Mouse (Mus musculus): ENCODE data around the gene Gabarapl2. TPM values are rescaled to one million over a fixed set of nuclear protein-coding genes. Genes with fewer than 3 reads are reported as not detected.

Gabarapl2 gene
- polyA plus RNA-seq, 1 experiment from 2014 or later: 182 TPM

GRCm38 (mm10) chr8:111909621-111910450, 30.7 kb upstream of the Gabarapl2 start, which contains the start of gene Chst5:
Gene Chst5, minus strand, starts transcription at chr8:111910447.
- ATAC-seq (ENCODE audit: low read depth): peak; percentile 48
- H3K27ac ChIP-seq (replicated peaks; ENCODE audit: low read depth, low read length): no peak within 1 kb of the TSS

GRCm38 (mm10) chr8:111911572-111911971, 28.9 kb upstream of the Gabarapl2 start:
- WGBS: 33% methylated on average over 7 of the region's 7 CpGs
- ATAC-seq (ENCODE audit: low read depth) (no peak), DNase-seq (ENCODE audit: low spot score) (no peak)
- Histone ChIP-seq H3K27ac (replicated peaks; ENCODE audit: low read depth, low read length) (no peak overlapping the region), H3K36me3 (ENCODE audit: control insufficient read depth, insufficient read depth, low read length) (peaks cover 2% of the 10 kb centered on the region; the same call in 1 of the 2 replicates), H3K4me2 (ENCODE audit: low read depth, low read length) (no peak overlapping the region), H3K27me3 (replicated peaks; ENCODE audit: control insufficient read depth, insufficient read depth, low read length) (peaks cover 17% of the 10 kb centered on the region; the same call in 1 of the 2 replicates), H3K4me1 (ENCODE audit: control insufficient read depth, insufficient read depth, low read length) (peaks cover 11% of the 10 kb centered on the region), H3K9me3 (ENCODE audit: control insufficient read depth, low read length) (no peaks in the 10 kb centered on the region), H3K4me3 (ENCODE audit: low read depth, low read length) (no peak overlapping the region), H3K9ac (ENCODE audit: low read depth, low read length) (no peak overlapping the region)

More at GRCm38 (mm10) chr8:111909621-111910450, 30.7 kb upstream of the Gabarapl2 start, which contains the start of gene Chst5:
- peak within 1 kb of the TSS; percentile 45 for H3K4me3 ChIP-seq (ENCODE audit: low read depth, low read length)
- WGBS: 7% methylated on average over 41 of the region's 47 CpGs
- peak within 1 kb of the TSS; percentile 82 for H3K4me2 ChIP-seq (ENCODE audit: low read depth, low read length)
- H3K4me1 ChIP-seq (ENCODE audit: control insufficient read depth, insufficient read depth, low read length): peaks cover 11% of the 10 kb centered on the region
- H3K9me3 ChIP-seq (ENCODE audit: control insufficient read depth, low read length): no peaks in the 10 kb centered on the region
- peak within 1 kb of the TSS; percentile 60 for H3K9ac ChIP-seq (ENCODE audit: low read depth, low read length)
- DNase-seq (ENCODE audit: low spot score): peak; percentile 54
- no peaks in the 10 kb centered on the region for H3K36me3 ChIP-seq (ENCODE audit: control insufficient read depth, insufficient read depth, low read length)
- H3K27me3 ChIP-seq (replicated peaks; ENCODE audit: control insufficient read depth, insufficient read depth, low read length): peaks cover 17% of the 10 kb centered on the region; the same call in 1 of the 2 replicates

DNA sequence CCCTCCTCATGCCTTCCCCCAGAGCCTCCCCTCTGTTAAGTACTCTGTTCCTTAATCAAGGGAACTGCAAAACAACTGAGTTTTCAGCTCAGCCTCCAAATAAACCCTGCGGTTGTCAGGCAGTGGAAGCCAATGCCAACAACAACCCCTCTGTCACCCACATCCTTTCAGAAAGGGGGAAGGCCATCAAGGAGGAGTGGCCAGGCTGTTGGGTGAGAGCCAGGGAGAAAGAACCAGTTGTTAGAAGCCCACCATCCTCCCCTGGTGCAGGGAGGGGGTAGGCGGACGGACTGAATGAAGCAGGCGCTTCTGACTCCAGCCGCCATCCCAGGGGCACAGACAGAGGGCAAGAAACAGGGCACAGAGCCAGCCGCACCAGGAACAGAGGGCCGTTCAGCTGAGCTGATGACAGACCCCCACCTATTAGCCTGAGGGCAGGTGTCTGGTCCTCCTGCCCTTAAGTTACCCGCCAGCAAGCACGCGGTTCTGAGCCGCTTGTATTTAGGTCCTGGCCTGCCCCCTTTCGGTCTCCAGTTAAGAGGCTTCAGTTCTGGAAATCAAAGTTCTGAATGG, 27.6 kb upstream of the Gabarapl2 start:
- H3K9ac ChIP-seq (ENCODE audit: low read depth, low read length): no peak overlapping the region
- peak overlapping the region; percentile 30; the same call in 1 of the 2 replicates for H3K4me2 ChIP-seq (ENCODE audit: low read depth, low read length)
- H3K4me1 ChIP-seq (ENCODE audit: control insufficient read depth, insufficient read depth, low read length): peaks cover 11% of the 10 kb centered on the region
- no peak overlapping the region for H3K27ac ChIP-seq (replicated peaks; ENCODE audit: low read depth, low read length)
- 27% methylated on average over 12 of the region's 12 CpGs for WGBS
- H3K4me3 ChIP-seq (ENCODE audit: low read depth, low read length): no peak overlapping the region
- peak; percentile 87 for DNase-seq (ENCODE audit: low spot score)
- ATAC-seq (ENCODE audit: low read depth): peak; percentile 81
- H3K36me3 ChIP-seq (ENCODE audit: control insufficient read depth, insufficient read depth, low read length): peaks cover 7% of the 10 kb centered on the region; the same call in 1 of the 2 replicates
- peaks cover 17% of the 10 kb centered on the region; the same call in 1 of the 2 replicates for H3K27me3 ChIP-seq (replicated peaks; ENCODE audit: control insufficient read depth, insufficient read depth, low read length)
- no peaks in the 10 kb centered on the region for H3K9me3 ChIP-seq (ENCODE audit: control insufficient read depth, low read length)

- H3K27ac ChIP-seq (replicated peaks; ENCODE audit: low read depth, low read length): no peak overlapping the region
- no peak overlapping the region for H3K9ac ChIP-seq (ENCODE audit: low read depth, low read length)
- ATAC-seq (ENCODE audit: low read depth) (no peak), DNase-seq (ENCODE audit: low spot score) (no peak)
- H3K9me3 ChIP-seq (ENCODE audit: control insufficient read depth, low read length): no peaks in the 10 kb centered on the region
- H3K27me3 ChIP-seq (replicated peaks; ENCODE audit: control insufficient read depth, insufficient read depth, low read length): no peaks in the 10 kb centered on the region
- H3K4me1 ChIP-seq (ENCODE audit: control insufficient read depth, insufficient read depth, low read length): no peaks in the 10 kb centered on the region
- H3K4me3 ChIP-seq (ENCODE audit: low read depth, low read length): no peak overlapping the region
- peaks cover 7% of the 10 kb centered on the region; the same call in 1 of the 2 replicates for H3K36me3 ChIP-seq (ENCODE audit: control insufficient read depth, insufficient read depth, low read length)
- WGBS: 82% methylated on average over 2 of the region's 2 CpGs
- no peak overlapping the region for H3K4me2 ChIP-seq (ENCODE audit: low read depth, low read length)
Observed at GRCm38 (mm10) chr8:111919663-111920062, 20.8 kb upstream of the Gabarapl2 start.

DNA sequence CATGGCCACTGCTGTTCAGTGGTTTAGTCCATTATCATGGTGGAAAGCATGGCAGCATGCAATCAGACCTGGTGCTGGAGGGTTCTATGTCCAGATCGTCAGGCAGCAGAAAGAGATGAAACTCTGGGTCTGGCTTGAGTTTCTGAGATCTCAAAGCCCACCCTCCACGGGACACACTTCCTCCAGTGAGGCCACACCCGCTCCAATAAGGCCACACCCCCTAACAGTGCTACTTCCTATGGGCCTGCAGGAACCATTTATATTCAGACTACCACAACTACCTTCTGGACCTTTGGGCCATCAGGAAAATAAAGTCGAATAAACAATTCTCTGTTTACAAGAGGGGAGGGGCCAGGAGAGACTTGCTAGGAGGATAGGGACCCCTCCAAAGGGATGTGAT, 19.5 kb upstream of the Gabarapl2 start:
- H3K4me3 ChIP-seq (ENCODE audit: low read depth, low read length): no peak overlapping the region
- H3K27me3 ChIP-seq (replicated peaks; ENCODE audit: control insufficient read depth, insufficient read depth, low read length): no peaks in the 10 kb centered on the region
- no peaks in the 10 kb centered on the region for H3K9me3 ChIP-seq (ENCODE audit: control insufficient read depth, low read length)
- H3K27ac ChIP-seq (replicated peaks; ENCODE audit: low read depth, low read length): no peak overlapping the region
- H3K9ac ChIP-seq (ENCODE audit: low read depth, low read length): no peak overlapping the region
- H3K4me1 ChIP-seq (ENCODE audit: control insufficient read depth, insufficient read depth, low read length): no peaks in the 10 kb centered on the region
- DNase-seq (ENCODE audit: low spot score): no peak
- peaks cover 7% of the 10 kb centered on the region; the same call in 1 of the 2 replicates for H3K36me3 ChIP-seq (ENCODE audit: control insufficient read depth, insufficient read depth, low read length)
- no peak for ATAC-seq (ENCODE audit: low read depth)
- no peak overlapping the region for H3K4me2 ChIP-seq (ENCODE audit: low read depth, low read length)
- 81% methylated on average over 4 of the region's 4 CpGs for WGBS

GRCm38 (mm10) chr8:111923383-111923804, 17.1 kb upstream of the Gabarapl2 start:
- no peaks in the 10 kb centered on the region for H3K9me3 ChIP-seq (ENCODE audit: control insufficient read depth, low read length)
- H3K36me3 ChIP-seq (ENCODE audit: control insufficient read depth, insufficient read depth, low read length): no peaks in the 10 kb centered on the region
- no peak overlapping the region for H3K27ac ChIP-seq (replicated peaks; ENCODE audit: low read depth, low read length)
- H3K27me3 ChIP-seq (replicated peaks; ENCODE audit: control insufficient read depth, insufficient read depth, low read length): no peaks in the 10 kb centered on the region
- H3K9ac ChIP-seq (ENCODE audit: low read depth, low read length): no peak overlapping the region
- WGBS: 27% methylated on average over 10 of the region's 10 CpGs
- H3K4me3 ChIP-seq (ENCODE audit: low read depth, low read length): no peak overlapping the region
- DNase-seq (ENCODE audit: low spot score) (peak; percentile 58), ATAC-seq (ENCODE audit: low read depth) (0 out of 2 replicates have a peak, but pooled peaks have one; percentile 41)
- H3K4me1 ChIP-seq (ENCODE audit: control insufficient read depth, insufficient read depth, low read length): no peaks in the 10 kb centered on the region
- H3K4me2 ChIP-seq (ENCODE audit: low read depth, low read length): no peak overlapping the region

- Histone ChIP-seq H3K27me3 (replicated peaks; ENCODE audit: control insufficient read depth, insufficient read depth, low read length) (no peaks in the 10 kb centered on the region), H3K9ac (ENCODE audit: low read depth, low read length) (no peak overlapping the region), H3K36me3 (ENCODE audit: control insufficient read depth, insufficient read depth, low read length) (no peaks in the 10 kb centered on the region), H3K27ac (replicated peaks; ENCODE audit: low read depth, low read length) (no peak overlapping the region), H3K9me3 (ENCODE audit: control insufficient read depth, low read length) (no peaks in the 10 kb centered on the region), H3K4me1 (ENCODE audit: control insufficient read depth, insufficient read depth, low read length) (no peaks in the 10 kb centered on the region), H3K4me3 (ENCODE audit: low read depth, low read length) (no peak overlapping the region), H3K4me2 (ENCODE audit: low read depth, low read length) (no peak overlapping the region)
- WGBS: 82% methylated on average over 7 of the region's 7 CpGs
- ATAC-seq (ENCODE audit: low read depth) (no peak), DNase-seq (ENCODE audit: low spot score) (no peak)
Observed at GRCm38 (mm10) chr8:111924976-111925375, 15.5 kb upstream of the Gabarapl2 start.

DNA sequence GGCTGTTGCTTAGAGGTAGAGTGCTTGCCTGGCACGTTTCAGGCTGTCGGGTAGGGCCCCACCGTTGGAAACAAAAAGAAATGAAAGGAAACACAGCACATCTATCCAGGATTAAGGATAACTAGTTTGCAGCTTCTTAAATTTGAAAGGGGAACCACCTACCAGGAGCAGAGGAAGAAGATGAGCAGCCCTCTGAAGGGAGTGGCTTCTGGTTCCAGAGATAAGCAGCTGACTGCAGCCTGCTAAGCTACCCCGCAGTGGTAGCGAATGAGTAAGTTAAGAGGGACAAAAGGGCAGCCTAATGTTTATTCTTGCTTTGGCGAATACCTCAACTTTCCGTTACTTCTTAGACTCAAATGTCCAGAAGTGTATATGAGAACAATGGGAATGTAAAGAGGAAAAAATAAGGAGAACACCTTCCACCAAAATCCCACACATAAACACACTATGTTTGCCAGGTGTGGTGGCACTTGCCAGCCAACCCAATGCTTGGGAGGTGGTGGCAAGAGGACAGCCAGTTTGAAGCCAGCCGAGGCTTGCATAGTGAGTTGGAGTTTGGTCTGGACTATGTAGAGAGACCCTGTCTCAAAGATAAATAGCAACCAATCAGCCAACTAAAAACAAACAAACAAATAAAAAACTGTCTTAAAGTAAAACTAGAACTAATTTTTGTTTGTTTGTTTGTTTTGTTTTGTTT, 10.7 kb upstream of the Gabarapl2 start:
- DNase-seq (ENCODE audit: low spot score) (no peak), ATAC-seq (ENCODE audit: low read depth) (no peak)
- Histone ChIP-seq H3K4me3 (ENCODE audit: low read depth, low read length) (no peak overlapping the region), H3K36me3 (ENCODE audit: control insufficient read depth, insufficient read depth, low read length) (no peaks in the 10 kb centered on the region), H3K27me3 (replicated peaks; ENCODE audit: control insufficient read depth, insufficient read depth, low read length) (no peaks in the 10 kb centered on the region), H3K27ac (replicated peaks; ENCODE audit: low read depth, low read length) (no peak overlapping the region), H3K9me3 (ENCODE audit: control insufficient read depth, low read length) (no peaks in the 10 kb centered on the region), H3K9ac (ENCODE audit: low read depth, low read length) (no peak overlapping the region), H3K4me2 (ENCODE audit: low read depth, low read length) (no peak overlapping the region), H3K4me1 (ENCODE audit: control insufficient read depth, insufficient read depth, low read length) (peaks cover 7% of the 10 kb centered on the region)
- WGBS: 73% methylated on average over 8 of the region's 8 CpGs
